Mouse (Mus musculus) layer of hippocampus, postnatal 10 days (tissue): ENCODE measurements at regions not wholly inside any gene's neighbourhood (a gene's known extent, or its start where the extent isn't known, plus 50 kb on each side); places are given as distances from the start of the nearest gene placed in this dataset.

ENCODE experiments used
- DNase-seq, 2 experiments: peaks; one replicate each; pipeline ENCODE4 v3.0.0; 2021; ENCODE audit warnings: low spot score in 2 of 2

DNA sequence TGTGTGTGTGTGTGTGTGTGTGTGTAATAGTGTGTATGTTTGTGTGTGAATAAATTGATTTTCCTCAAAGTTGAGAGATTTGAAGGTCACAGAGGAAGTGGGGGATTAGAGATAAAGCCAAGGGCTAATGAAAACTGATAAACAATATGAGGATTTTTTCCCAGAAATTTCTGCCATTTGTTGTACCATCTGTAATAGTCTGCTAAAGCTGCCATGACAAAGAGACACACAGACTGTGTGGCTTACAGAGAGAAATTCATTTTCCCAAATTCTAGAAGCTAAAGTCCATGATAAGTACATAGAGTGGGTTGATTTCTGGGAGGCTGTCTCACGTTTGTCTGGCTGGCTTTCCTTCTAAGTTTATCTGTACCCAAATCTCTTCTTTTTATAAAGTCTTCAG, 259.6 kb downstream of the Ndufa4 start:
- DNase-seq = no peak

DNA sequence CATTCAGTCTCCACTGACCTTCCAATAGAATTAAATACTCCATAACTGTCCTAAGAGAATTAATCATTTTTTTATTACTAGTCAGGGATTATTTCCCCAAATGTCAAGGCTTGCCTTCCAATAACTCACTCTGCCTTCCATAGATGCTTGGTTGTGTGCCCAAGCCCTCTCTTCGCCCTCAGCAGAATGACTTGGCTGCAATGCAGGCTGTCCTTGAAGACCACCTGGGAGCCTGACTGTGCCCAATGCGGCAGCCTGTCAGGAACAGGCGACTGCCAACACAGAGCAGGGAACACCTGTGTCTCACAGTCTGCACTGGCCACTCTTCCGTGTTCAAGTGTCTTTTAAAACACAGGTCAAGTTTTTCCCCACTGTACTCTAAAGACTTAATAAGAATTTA, 294.0 kb downstream of the Ndufa4 start:
- DNase-seq = no peak

DNA sequence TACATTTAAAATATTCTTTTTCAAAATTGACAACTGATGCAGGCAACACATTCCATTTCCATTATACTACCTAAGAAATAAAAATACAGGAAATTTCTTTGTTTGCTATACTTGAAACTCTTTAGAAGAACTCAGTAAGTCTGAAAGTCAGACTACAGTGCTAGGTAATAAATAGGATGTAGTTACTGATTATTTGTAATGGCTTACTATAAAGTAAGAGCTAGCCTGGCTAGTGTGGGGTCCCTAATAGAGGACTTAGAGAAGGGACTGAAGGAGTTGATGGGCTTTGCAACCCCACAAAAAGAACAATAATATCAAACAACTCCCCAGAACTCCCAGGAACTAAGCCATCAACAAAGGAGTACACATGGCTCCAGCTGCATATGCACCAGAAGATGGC, 299.1 kb downstream of the Ndufa4 start:
- no peak for DNase-seq

DNA sequence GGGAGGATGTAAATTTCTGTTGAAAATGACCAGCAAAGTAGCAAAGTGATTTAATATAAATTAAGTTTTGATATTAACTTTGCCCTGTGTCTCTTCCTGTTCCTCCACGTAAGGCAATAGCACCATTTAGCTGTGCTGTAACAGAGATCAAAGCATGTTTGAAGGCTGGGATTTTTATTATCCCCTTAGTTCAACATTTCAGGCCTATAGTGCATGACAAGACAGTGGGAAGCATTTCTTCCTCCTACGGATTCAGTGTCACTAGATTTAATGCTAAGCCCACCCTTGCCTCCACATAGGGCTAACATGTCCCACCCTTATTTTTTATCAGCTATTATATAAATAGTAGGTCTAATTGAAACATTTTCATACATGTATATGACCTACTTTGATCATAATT, 299.6 kb downstream of the Ndufa4 start:
- no peak for DNase-seq

DNA sequence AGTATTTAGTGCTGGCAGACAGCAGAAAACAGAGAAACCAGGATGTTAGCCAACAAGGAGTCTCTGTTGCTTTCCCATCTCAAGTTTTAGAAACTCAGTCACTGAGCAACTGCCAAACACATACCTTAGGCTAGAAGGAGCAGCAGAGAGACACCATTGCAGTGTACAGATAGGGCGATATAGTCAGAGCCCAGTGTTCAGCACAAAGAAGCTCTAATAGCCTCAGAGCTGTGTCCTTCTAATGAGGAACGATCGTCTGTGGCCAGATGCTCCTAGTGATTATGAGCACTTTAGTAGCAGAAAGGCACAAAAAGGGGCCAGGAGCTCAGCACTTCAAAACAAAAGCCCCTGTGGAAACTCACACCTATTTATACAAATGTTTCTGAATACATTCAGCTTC, 301.2 kb downstream of the Ndufa4 start:
- DNase-seq = no peak

DNA sequence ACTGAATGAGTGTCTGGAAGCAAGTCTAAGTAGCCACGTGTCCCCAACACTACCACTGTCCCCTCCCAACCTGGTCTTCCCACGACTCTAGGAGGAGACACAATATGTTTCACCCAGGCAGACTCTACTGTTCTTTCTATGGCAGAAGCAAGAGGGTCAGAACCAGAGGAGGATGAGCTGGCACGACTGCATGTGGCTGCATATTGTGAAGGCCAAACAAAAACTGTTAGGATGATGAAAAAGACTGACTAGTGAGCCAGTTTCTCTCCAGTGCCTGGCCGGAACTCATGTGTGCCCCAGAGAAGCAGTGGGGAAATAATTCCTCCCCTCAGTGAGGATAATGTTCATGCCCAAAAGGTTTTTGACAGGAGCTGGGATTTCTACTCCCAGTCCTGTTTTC, 301.8 kb downstream of the Ndufa4 start:
- DNase-seq = no peak

DNA sequence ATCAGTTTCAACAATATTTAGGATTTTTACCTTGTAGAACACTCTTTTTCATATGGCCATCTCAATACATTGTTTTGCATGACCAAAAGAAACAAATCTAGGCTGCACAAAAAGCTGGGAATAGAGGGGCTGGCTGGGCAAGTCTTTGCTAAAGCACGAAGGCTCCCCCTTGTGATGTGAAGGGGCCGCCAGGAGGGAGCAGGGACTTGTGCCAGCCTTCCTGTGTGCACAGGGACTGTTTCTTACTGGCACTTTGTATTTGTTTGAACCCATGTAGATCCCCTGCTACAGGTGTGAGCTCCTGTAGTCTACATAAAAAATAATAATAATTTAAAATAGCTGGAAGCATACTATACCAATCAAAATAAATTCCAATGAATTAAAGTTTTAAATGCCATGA, 312.4 kb downstream of the Ndufa4 start:
- peak; percentile 38 to 54 for DNase-seq

DNA sequence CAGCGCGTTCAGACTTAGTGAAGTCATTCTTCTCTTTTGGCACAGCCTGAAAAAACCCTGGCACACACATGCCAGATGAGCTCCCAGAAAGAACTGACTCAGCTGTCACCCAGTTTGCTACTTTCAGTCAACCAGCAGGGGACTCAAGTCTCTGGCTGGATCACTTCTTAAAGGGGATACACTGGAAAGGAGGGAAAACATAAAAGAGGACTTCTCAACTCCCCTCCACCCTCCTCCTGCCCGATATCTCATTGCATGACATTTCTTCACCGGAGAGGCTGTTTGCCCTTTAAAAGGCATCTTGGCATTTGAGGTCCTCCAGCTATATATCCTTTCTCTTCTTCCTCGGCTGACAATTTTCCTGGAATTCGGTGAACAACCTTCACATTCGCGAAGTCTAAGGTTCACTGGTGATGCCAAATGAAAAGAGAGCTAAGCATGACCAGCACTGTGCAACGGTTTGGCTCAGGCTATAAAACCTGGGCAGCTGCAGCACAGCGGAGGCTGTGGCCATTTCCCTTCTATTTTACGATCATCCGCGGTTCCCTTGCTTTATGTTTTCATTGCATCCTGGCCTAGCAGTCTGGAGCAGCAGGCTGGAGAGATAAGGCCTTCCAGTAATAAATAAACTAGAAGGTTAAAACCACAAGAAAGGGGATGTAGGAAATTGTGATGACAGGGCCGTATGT, 313.6 kb downstream of the Ndufa4 start:
- peak; percentile 34 to 54 for DNase-seq

DNA sequence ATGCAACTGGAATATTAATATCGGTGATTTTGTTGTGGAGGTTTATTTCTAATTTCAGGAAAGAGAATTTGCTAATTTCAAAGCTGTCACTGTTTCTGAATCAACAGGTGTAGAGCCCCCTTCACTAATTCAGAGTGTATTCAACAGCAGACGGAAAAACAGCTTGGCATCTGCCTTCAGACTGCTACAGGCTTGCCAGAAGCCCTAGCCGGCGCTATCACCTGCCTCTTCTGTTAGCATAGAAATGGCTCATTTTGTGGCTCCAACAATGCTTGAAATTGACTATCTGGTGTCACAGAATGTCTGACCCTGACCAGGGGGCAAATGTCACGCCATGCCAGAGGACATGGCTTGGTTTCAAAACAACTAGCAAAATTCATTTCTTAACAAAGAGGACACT, 331.2 kb downstream of the Ndufa4 start:
- DNase-seq = peak; percentile 34 to 62

DNA sequence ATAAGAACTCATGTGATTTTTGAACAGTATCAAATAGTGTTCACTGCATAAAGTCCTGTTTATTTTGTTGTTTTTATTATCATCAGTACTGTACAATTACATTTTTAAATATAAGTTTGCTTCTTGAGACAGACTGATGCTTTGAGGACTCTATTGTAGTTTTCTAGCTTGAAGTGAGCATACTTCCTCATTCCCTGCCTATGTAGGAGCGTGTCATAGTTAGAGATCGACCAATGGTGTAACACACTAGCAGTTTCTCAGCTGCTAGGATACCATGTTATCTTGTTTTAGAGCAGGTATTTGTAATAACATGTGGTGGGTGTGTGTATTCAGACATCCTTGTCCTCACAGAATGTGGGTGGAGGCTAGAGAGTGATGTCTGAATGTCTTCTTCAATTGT, 342.1 kb downstream of the Ndufa4 start:
- DNase-seq = no peak

DNA sequence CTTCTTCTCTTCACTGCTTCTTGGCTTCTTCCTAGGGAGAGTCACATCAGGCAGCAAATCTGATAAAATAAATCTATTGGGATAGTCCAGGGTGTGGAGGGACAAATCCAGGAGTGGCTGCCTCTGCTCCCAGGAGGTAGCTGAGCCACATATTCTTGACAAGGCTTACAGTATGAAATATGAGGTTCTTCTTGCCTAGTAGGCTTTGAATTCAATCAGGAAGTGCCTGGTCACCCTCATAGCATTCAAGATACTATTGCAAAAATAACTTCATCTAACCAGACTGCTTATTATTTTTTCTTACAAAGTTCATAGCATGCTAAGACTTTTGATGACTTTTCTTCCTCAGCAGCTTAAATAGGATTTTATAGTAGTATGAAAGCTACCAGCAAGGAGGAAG, 356.8 kb downstream of the Ndufa4 start:
- DNase-seq = no peak

DNA sequence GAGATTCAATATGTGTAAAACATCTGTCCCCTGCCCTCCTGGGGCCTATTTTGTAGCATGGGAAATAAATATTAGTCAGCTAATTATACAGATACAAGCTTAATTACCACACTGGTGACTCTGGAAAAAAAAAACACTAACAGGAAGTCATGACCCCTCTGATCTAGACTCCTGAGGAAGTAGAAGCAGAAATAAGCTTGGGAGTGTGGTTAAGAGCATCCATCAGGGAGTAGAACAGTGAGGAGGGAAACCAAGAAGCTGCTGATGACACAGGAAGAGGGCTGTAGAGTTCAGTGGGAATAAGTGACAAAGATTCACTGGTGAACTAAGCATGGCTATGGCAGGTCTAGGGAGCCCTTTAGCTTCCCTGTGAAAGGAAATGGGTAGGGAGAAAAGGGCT, 360.0 kb downstream of the Ndufa4 start:
- no peak for DNase-seq

DNA sequence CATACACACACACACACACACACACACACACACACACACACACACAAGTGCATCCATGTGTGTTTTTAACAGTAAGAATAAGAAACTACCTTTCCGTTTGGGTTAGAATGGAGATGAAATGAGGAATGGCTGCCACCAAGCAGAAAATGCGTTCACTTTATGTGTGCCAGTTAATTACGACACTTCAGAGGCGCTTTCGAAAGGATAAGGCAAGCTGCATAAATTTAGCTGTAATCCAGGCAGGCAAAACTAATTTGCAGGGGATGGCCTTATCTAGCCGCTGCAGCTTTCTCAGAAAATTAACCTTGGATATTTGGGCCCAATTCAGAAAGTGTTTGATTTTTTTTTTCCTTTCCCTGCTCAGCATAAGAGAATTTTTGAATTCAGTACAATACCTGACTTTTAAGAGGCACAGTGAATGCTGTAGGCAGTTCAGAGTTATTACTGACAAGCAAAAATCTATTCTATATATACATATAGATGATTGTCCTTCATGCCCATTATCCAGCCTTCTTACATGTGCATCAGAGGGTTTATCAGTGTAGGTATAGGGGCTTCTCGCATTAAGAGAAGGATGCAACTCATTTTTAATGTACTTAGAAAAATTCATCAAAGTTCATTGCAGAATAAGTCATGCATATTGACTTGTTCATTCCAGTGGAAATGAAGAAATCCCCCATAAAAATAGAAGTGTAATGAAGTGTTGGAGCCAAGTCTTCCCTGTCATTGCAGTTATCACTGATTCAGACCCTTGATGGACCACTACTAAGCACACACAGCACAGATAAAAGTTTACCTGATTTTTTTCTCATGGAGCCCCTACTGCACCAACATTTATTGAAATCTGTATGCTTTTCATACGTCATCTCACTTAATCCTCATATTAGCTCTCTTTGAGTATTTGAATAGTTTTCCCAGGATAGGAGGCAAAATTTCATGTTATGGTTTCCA, 372.1 kb downstream of the Ndufa4 start:
- DNase-seq = no peak

DNA sequence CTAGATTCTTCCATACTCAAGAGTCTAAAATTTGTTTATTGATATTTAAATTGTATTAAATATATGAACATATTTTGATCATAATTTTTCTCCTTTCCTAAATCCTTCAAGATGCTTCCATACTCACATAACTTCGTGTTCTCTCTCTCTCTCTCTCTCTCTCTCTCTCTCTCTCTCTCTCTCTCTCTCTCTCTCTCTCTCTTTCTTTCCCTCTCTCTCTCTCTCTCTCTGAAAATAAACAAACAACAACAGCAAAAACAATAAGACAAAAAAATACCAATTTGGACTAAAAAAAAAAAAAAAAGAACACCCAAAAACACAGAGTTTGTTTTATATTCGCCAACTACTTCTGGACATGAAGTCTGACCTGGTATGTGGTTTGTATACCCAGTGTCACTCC, 404.2 kb downstream of the Ndufa4 start:
- DNase-seq = no peak

DNA sequence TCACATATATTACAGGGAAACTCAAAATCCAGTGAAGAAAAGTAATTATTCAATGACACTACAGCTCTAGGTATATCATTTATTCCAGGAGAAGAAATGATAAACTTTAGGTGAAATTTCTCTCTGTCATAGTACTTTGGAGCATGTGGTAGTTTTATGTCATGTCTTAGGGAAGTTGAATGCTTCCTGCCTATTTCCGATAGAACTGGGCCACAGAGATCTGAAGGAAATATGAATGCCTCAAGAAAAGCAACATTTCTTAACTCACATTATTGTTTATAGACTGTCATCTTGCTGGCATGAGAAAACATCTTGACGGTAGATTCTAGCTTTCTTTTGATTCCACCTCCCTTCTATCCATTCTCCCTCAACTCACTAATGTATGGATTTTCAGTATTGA, 412.9 kb downstream of the Ndufa4 start:
- no peak for DNase-seq

DNA sequence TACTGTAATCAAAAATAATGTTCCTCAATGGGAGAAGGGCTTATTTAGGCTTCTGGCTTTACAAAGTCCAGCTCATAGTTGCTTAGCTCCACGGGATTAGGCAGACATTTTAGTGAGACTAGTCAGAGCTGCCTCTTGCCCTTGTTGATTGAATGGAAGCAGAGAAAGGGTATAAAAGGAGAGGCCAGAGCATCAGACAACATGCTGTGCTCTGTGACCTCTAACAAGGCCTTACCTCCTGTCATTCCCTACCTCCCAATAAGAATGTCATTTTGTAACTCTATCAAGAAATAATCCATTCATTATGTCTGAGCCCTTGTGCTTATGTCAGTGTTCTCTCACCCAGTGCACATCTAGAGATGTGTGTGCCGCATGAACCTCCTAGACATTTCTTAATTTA, 430.3 kb downstream of the Ndufa4 start:
- DNase-seq = no peak
